ENCODE assay signal across 12 mouse cellular contexts in the genomic region with DNA sequence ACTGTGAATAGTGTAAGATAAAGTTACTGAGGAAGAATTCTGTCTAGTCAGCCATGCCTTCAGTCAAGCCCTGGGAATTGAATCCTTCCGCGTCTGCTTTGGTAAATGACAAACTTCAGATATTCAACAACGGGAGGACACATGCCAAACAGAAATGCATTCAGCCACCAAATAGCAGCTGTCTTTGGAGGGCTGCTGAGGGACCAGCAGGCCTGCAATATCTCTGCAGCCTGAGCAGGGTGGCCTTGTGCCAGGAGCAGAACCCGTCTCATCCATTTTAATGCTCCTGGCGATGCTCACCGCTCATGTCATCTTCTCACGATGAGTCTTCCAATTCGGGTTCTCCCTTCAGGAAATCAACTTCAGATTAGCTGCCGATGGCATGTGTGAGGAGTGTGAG.
A peak's percentile ranks its signal among the peaks of the same experiment; 100 is the strongest.
DNase-seq lines count a peak whose midpoint lies in the region; ATAC-seq and TF ChIP-seq lines count a peak whose summit lies in the region.
"Had no signal": no experiment of that assay in that cellular context is flagged by ENCODE, and none has a peak within 500 bp of the region (broad histone marks: within the 10 kb centered on the region; RNA-seq: fewer than 3 reads in every experiment).

No protein-coding gene starts in this region.

- H3K9me3 ChIP-seq in forebrain, embryonic 13.5 days (replicated peaks) = no peaks in the 10 kb centered on the region
- H3K9me3 ChIP-seq in forebrain, embryonic 10.5 days = no peaks in the 10 kb centered on the region
- H3K9me3 ChIP-seq: hindbrain, embryonic 15.5 days; neural tube, embryonic 15.5 days had no signal

- H3K4me1 ChIP-seq in forebrain, embryonic 13.5 days = no peaks in the 10 kb centered on the region
- no peaks in the 10 kb centered on the region for H3K4me1 ChIP-seq in forebrain, embryonic 10.5 days
- H3K4me1 ChIP-seq in lung, adult 2 months (ENCODE audit: control insufficient read depth, insufficient read depth, low read length) = no peaks in the 10 kb centered on the region
- H3K4me1 ChIP-seq: hindbrain, embryonic 15.5 days had no signal

- no peak overlapping the region for H3K4me3 ChIP-seq in forebrain, embryonic 13.5 days
- H3K4me3 ChIP-seq in forebrain, embryonic 10.5 days = no peak overlapping the region
- H3K4me3 ChIP-seq in lung, adult 2 months (replicated peaks; ENCODE audit: extremely low read depth, low read depth, low read length) = no peak overlapping the region
- H3K4me3 ChIP-seq: erythroblast, embryonic 14.5 days; hindbrain, embryonic 15.5 days; neural tube, embryonic 15.5 days had no signal

- no peak overlapping the region for H3K27ac ChIP-seq in forebrain, embryonic 13.5 days
- no peak overlapping the region for H3K27ac ChIP-seq in forebrain, embryonic 10.5 days
- H3K27ac ChIP-seq: hindbrain, embryonic 15.5 days; neural tube, embryonic 15.5 days had no signal

- H3K9ac ChIP-seq in forebrain, embryonic 13.5 days = no peak overlapping the region
- H3K9ac ChIP-seq: hindbrain, embryonic 15.5 days; neural tube, embryonic 15.5 days had no signal

- WGBS in forebrain, embryonic 13.5 days = 85% methylated on average over 9 of the region's 9 CpGs
- 93% methylated on average over 9 of the region's 9 CpGs for WGBS in forebrain, embryonic 10.5 days
- WGBS in lung, adult 2 months = 64% methylated on average over 9 of the region's 9 CpGs

- H3K4me2 ChIP-seq in forebrain, embryonic 13.5 days = no peak overlapping the region
- H3K4me2 ChIP-seq: hindbrain, embryonic 15.5 days; neural tube, embryonic 15.5 days had no signal

- no peaks in the 10 kb centered on the region for H3K27me3 ChIP-seq in forebrain, embryonic 13.5 days
- no peaks in the 10 kb centered on the region for H3K27me3 ChIP-seq in forebrain, embryonic 10.5 days (ENCODE audit: poor library complexity, severe bottlenecking)
- H3K27me3 ChIP-seq: hindbrain, embryonic 15.5 days; neural tube, embryonic 15.5 days; Patski had no signal

- no peak for TF ChIP-seq POLR2A in lung, adult 2 months (IDR thresholded peaks at IDR 0.05; ENCODE audit: borderline replicate concordance, extremely low read depth, low read depth, low read length)

- no peak for TF ChIP-seq CTCF in lung, adult 2 months (IDR thresholded peaks at IDR 0.05; ENCODE audit: insufficient read depth, low read length)

- intact Hi-C loops in left cerebral cortex, postnatal 4 days (cut with DNase I) = no loop called here

- peak; percentile 86 for ATAC-seq in forebrain, embryonic 13.5 days
- ATAC-seq: Patski had no signal

- no peak for DNase-seq in forebrain, embryonic 10.5 days (ENCODE audit: extremely low spot score, low spot score)
- peak; percentile 11 to 12 for DNase-seq in kidney, postnatal 4 days
- DNase-seq in kidney, adult 8-10 months = no peak
- DNase-seq in frontal cortex, postnatal 14 days (ENCODE audit: low spot score in 2 of 2) = peak; percentile 15 to 20
- peak; percentile 91 for DNase-seq in left cerebral cortex, postnatal 4 days
- DNase-seq in retina, embryonic 14.5 days (ENCODE audit: low spot score) = no peak
- no peak for DNase-seq in lung, adult 2 months

- no peaks in the 10 kb centered on the region for H3K36me3 ChIP-seq in forebrain, embryonic 13.5 days (ENCODE audit: poor library complexity, severe bottlenecking)
- no peaks in the 10 kb centered on the region for H3K36me3 ChIP-seq in forebrain, embryonic 10.5 days (replicated peaks)
- H3K36me3 ChIP-seq: hindbrain, embryonic 15.5 days; neural tube, embryonic 15.5 days had no signal

Comparison
In these comparisons a context has a peak if more than half of its experiments do, and no peak if none do; other contexts are left out.
1. DNase-seq: peak in kidney, postnatal 4 days (2 of 2), frontal cortex, postnatal 14 days (2 of 2) and left cerebral cortex, postnatal 4 days (single experiment); none in forebrain, embryonic 10.5 days (single experiment), kidney, adult 8-10 months (0 of 2), retina, embryonic 14.5 days (single experiment) and lung, adult 2 months (single experiment).